Mouse (Mus musculus) spleen, adult 2 months (tissue): Measurements from ENCODE around the gene Rasgef1b. TPM values are rescaled to one million over a fixed set of nuclear protein-coding genes. Genes with fewer than 3 reads are reported as not detected.
A peak's percentile ranks its signal among the peaks of the same experiment; 100 is the strongest.

Experiments used
- DNase-seq, 2 experiments: peaks; one replicate each; pipeline versions ENCODE4 v3.0.0 to v3.0.0-alpha.2; 2012 to 2021; ENCODE audit warnings: low spot score in 2 of 2, low read depth in 1 of 2
- H3K27ac ChIP-seq: fragments of 200-500 bp; 2 replicates; pipeline ENCODE4 v1.5.1; 2012; ENCODE audit warnings: low read length, inconsistent platforms; ENCODE audit not compliant: insufficient read depth
- H3K27me3 ChIP-seq: fragments of 200-500 bp; 2 replicates; pipeline ENCODE4 v1.6.1; 2012; ENCODE audit warnings: mild to moderate bottlenecking, moderate library complexity, low read length, inconsistent platforms; ENCODE audit not compliant: control insufficient read depth, insufficient read depth
- H3K36me3 ChIP-seq: fragments of 200-500 bp; 2 replicates; pipeline ENCODE4 v1.6.1; 2012; ENCODE audit warnings: mild to moderate bottlenecking, low read length, inconsistent platforms; ENCODE audit not compliant: control insufficient read depth, insufficient read depth
- H3K4me1 ChIP-seq: fragments of 200-500 bp; 2 replicates; pipeline ENCODE4 v1.6.1; 2011; ENCODE audit warnings: inconsistent platforms; ENCODE audit not compliant: control insufficient read depth, insufficient read depth, insufficient read length
- H3K4me3 ChIP-seq: fragments of 200-500 bp; 2 replicates; pipeline ENCODE4 v1.5.1; 2011; ENCODE audit warnings: mild to moderate bottlenecking, inconsistent platforms; ENCODE audit not compliant: insufficient read depth, insufficient read length; ENCODE audit errors: extremely low read depth
- CTCF ChIP-seq: fragments of 200-500 bp; IDR thresholded peaks from 2 replicates; pipeline ENCODE4 v1.5.1; 2011; ENCODE audit warnings: mild to moderate bottlenecking, inconsistent platforms; ENCODE audit not compliant: insufficient read depth, insufficient read length, insufficient replicate concordance; ENCODE audit errors: extremely low read depth
- POLR2A ChIP-seq: fragments of 200-500 bp; IDR thresholded peaks from 2 replicates; pipeline ENCODE4 v1.6.1; 2011; ENCODE audit warnings: low read depth, low read length, inconsistent platforms
- WGBS: fragments of 180-500 bp; shearing (Covaris S2); methylation state at CpG from one replicate; pipeline ENCODE4 v1.1.7; 2018; 5-methylcytosine and 5-hydroxymethylcytosine counted together
- polyA plus RNA-seq: library from polyadenylated mRNA; depleted of rRNA; stranded (reverse); fragments of >200 nt; gene quantifications from 2 replicates; pipeline ENCODE4 v1.2.3, GENCODE M21; 2012

The Rasgef1b gene
- polyA plus RNA-seq, 1 experiment, result 13.9 TPM

DNA sequence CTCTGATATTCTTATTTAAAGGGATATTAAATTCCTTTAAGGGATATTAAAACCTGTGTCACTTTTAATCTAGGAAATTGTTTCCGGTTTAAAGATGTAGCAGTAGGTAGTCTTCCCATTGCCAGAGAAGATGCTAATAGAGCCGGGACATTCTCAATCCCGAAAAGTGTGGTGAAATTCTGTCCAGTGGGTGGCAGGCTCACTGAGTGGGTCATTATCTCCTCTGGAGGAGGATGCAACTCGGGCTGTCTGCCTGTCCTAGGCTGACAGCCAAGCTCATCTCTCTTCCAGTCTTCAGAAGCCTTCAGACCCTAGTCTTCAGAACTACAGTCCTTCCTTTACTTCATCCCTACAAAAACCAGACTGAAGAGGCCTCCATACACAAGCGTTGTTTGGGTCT, 305.6 kb downstream of the Rasgef1b start:
- no peak for DNase-seq
- Histone ChIP-seq H3K27me3 (no peaks in the 10 kb centered on the region), H3K36me3 (no peaks in the 10 kb centered on the region), H3K27ac (no peak overlapping the region), H3K4me3 (no peak overlapping the region), H3K4me1 (no peaks in the 10 kb centered on the region)
- TF ChIP-seq CTCF, result no peak
- TF ChIP-seq POLR2A, result no peak
- 86% methylated on average over 5 of the region's 5 CpGs for WGBS

- Histone ChIP-seq H3K27me3 (no peaks in the 10 kb centered on the region), H3K4me1 (no peaks in the 10 kb centered on the region), H3K27ac (no peak overlapping the region), H3K36me3 (no peaks in the 10 kb centered on the region), H3K4me3 (no peak overlapping the region)
- TF ChIP-seq POLR2A, result no peak
- no peak for TF ChIP-seq CTCF
- DNase-seq, result no peak
- 86% methylated on average over 4 of the region's 4 CpGs for WGBS
Observed at GRCm38 (mm10) chr5:99422856-99423255, 306.0 kb downstream of the Rasgef1b start.

GRCm38 (mm10) chr5:99422092-99422491, 306.8 kb downstream of the Rasgef1b start:
- no peaks in the 10 kb centered on the region for H3K36me3 ChIP-seq
- no peaks in the 10 kb centered on the region for H3K27me3 ChIP-seq
- 90% methylated on average over 6 of the region's 6 CpGs for WGBS
- no peak overlapping the region for H3K27ac ChIP-seq
- DNase-seq, result no peak
- TF ChIP-seq POLR2A, result no peak
- TF ChIP-seq CTCF, result no peak
- H3K4me3 ChIP-seq, result no peak overlapping the region
- no peaks in the 10 kb centered on the region for H3K4me1 ChIP-seq

- Histone ChIP-seq H3K4me3 (no peak overlapping the region), H3K27me3 (no peaks in the 10 kb centered on the region), H3K36me3 (no peaks in the 10 kb centered on the region), H3K4me1 (peaks cover 7% of the 10 kb centered on the region; the same call in 1 of the 2 replicates), H3K27ac (no peak overlapping the region)
- no peak for DNase-seq
- WGBS, result 82% methylated on average over 2 of the region's 2 CpGs
- TF ChIP-seq POLR2A (no peak), CTCF (no peak)
Observed at GRCm38 (mm10) chr5:99419872-99420271, 309.0 kb downstream of the Rasgef1b start.

DNA sequence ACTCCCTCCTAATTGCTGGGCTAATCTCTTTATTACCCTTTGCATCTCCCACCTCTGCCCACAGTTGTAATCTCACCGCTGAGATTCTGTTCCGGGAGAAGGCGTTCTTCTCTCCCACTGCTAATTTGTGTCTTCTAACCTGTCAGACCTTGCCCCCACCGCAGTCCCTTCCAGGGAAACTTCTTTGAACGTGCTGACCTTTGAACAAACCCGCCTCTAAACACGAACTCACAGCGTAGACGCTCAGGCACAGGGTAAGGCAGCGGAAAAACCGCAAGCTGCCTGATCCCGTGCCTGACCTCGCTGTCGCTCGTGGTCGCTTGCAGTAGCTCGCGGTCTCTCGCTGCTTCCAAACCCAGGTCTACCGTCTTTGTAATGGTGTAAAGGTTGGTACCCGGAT, 312.0 kb downstream of the Rasgef1b start:
- TF ChIP-seq CTCF (no peak), POLR2A (no peak)
- Histone ChIP-seq H3K27ac (no peak overlapping the region), H3K36me3 (no peaks in the 10 kb centered on the region), H3K4me3 (no peak overlapping the region), H3K27me3 (no peaks in the 10 kb centered on the region), H3K4me1 (peaks cover 20% of the 10 kb centered on the region)
- WGBS, result 92% methylated on average over 21 of the region's 21 CpGs
- no peak for DNase-seq

- no peak overlapping the region for H3K4me3 ChIP-seq
- TF ChIP-seq CTCF, result no peak
- TF ChIP-seq POLR2A, result no peak
- WGBS, result 95% methylated on average over 12 of the region's 12 CpGs
- H3K27me3 ChIP-seq, result no peaks in the 10 kb centered on the region
- no peaks in the 10 kb centered on the region for H3K36me3 ChIP-seq
- H3K27ac ChIP-seq, result no peak overlapping the region
- peaks cover 20% of the 10 kb centered on the region for H3K4me1 ChIP-seq
- no peak for DNase-seq
Observed at GRCm38 (mm10) chr5:99415676-99416075, 313.2 kb downstream of the Rasgef1b start.

GRCm38 (mm10) chr5:99415049-99415448, 313.8 kb downstream of the Rasgef1b start:
- Histone ChIP-seq H3K27ac (peak overlapping the region; percentile 52), H3K4me3 (no peak overlapping the region), H3K36me3 (no peaks in the 10 kb centered on the region), H3K27me3 (no peaks in the 10 kb centered on the region), H3K4me1 (peaks cover 20% of the 10 kb centered on the region)
- DNase-seq, result no peak
- WGBS, result 47% methylated on average over 2 of the region's 2 CpGs
- TF ChIP-seq POLR2A (no peak), CTCF (no peak)

- 33% methylated on average over 6 of the region's 6 CpGs for WGBS
- TF ChIP-seq POLR2A, result no peak; the same call in 1 of the 2 replicates
- TF ChIP-seq CTCF, result no peak
- Histone ChIP-seq H3K36me3 (no peaks in the 10 kb centered on the region), H3K27ac (peak overlapping the region; percentile 87), H3K4me1 (peaks cover 20% of the 10 kb centered on the region), H3K27me3 (no peaks in the 10 kb centered on the region), H3K4me3 (no peak overlapping the region)
- DNase-seq, result peak; percentile 65 to 79
Observed at GRCm38 (mm10) chr5:99414293-99414692, 314.6 kb downstream of the Rasgef1b start.
